In the genomic region with DNA sequence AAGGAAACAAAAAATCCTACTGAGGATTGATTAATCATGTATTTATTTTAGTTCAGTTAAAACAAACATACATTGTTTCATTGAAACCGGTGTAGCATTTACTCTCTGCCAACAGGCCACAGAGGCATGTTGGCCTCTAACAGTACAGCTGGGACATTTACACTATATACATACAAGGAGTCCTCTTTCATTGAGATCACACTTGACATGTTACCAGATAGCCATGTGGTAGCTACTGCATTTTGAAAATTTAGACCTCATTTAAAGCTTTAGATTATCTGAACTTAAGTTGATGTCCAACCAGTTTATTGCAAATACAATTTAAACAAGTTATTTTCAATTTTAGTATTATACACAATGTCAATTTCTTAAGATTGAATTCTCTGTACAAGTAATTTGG, we compare ENCODE assay signal across 1 mouse cellular context.
TF ChIP-seq lines count a peak whose summit lies in the region.

No protein-coding gene starts in this region.

TF ChIP-seq in MEL, 35 proteins besides CTCF, POLR2A, EP300 and RAD21:
- TF ChIP-seq POLR2AphosphoS5 (IDR thresholded peaks at IDR 0.05; ENCODE audit: borderline replicate concordance, low read depth, low read length) (peak; percentile 78; the same call in 1 of the 2 replicates), SMC3 (IDR thresholded peaks at IDR 0.05; ENCODE audit: low read depth, low read length) (no peak), CHD2 (IDR thresholded peaks at IDR 0.05; ENCODE audit: low read length) (no peak), SIN3A (IDR thresholded peaks at IDR 0.05; ENCODE audit: low read length) (no peak), MAX (IDR thresholded peaks at IDR 0.05; ENCODE audit: low read length) (no peak), MYB (IDR thresholded peaks at IDR 0.05; ENCODE audit: low read depth, low read length) (no peak)
TF ChIP-seq in MEL: peak in this region for 1.
